Mouse (Mus musculus): ENCODE results near the gene Bicra. TPM values are rescaled to one million over a fixed set of nuclear protein-coding genes. Genes with fewer than 3 reads are reported as not detected.

The Bicra gene
- polyA plus RNA-seq, 1 experiment: 10.2 TPM

DNA sequence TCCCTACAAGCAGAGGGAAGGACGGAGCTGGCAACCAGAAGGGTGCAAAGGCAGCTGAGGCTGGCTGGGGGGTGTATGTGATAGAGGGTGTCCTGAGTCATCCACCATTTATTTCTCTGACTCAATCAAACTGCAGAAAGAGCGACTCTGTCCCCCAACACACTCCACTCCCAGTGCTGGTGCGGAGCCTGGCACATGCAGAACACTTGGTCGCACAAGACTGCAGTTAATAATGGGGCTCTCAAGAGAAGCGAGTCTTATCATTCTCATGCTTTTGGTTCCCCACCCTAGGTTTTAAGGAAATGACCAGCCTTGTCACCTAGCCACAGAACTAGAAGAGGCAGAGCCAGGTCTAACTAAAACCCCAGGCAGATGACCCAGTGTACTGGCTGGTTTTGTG is 8.4 kb downstream of the Bicra start:
- Histone ChIP-seq H3K36me3 (ENCODE audit: control insufficient read depth, insufficient read depth, low read length, poor library complexity, severe bottlenecking) (no peaks in the 10 kb centered on the region), H3K9me3 (replicated peaks; ENCODE audit: control insufficient read depth, insufficient read depth, low read length, poor library complexity, severe bottlenecking) (no peaks in the 10 kb centered on the region), H3K9ac (ENCODE audit: low read depth, poor library complexity, severe bottlenecking) (no peak overlapping the region), H3K4me1 (ENCODE audit: control insufficient read depth, insufficient read depth, low read length) (no peaks in the 10 kb centered on the region), H3K27me3 (ENCODE audit: control insufficient read depth, insufficient read depth, low read length, poor library complexity, severe bottlenecking) (no peaks in the 10 kb centered on the region), H3K27ac (ENCODE audit: insufficient read depth, low read length) (no peak overlapping the region), H3K4me3 (ENCODE audit: low read depth, low read length) (no peak overlapping the region)
- TF ChIP-seq CTCF (IDR thresholded peaks at IDR 0.05; ENCODE audit: low read depth, low read length): no peak

DNA sequence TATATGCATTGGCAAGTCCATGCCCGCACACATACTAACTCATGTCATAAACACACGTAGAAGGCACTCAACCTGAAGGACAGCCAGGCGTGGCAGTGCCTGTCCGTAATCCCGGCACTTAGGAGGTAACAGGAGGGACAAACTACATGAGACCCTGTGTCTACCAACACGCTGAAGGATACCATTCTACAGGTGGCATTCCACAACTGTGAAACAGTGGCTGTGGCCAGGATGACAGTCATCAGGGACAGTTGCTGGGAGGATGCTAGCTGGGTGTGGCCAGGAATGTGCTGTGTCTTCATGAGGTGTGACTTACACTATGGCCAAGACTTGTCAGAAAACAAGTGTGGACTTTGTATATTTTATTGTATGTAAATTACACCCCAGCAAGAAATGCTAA is 10.7 kb downstream of the Bicra start:
- no peak overlapping the region for H3K27ac ChIP-seq (ENCODE audit: insufficient read depth, low read length)
- no peaks in the 10 kb centered on the region for H3K27me3 ChIP-seq (ENCODE audit: control insufficient read depth, insufficient read depth, low read length, poor library complexity, severe bottlenecking)
- no peaks in the 10 kb centered on the region for H3K4me1 ChIP-seq (ENCODE audit: control insufficient read depth, insufficient read depth, low read length)
- TF ChIP-seq CTCF (IDR thresholded peaks at IDR 0.05; ENCODE audit: low read depth, low read length): no peak
- no peak for TF ChIP-seq EP300 (IDR thresholded peaks at IDR 0.05; ENCODE audit: insufficient read depth, low read depth, low read length)
- TF ChIP-seq POLR2A (IDR thresholded peaks at IDR 0.05; ENCODE audit: insufficient read depth, low read length): no peak
- H3K9ac ChIP-seq (ENCODE audit: low read depth, poor library complexity, severe bottlenecking): no peak overlapping the region
- H3K4me3 ChIP-seq (ENCODE audit: low read depth, low read length): no peak overlapping the region
- H3K9me3 ChIP-seq (replicated peaks; ENCODE audit: control insufficient read depth, insufficient read depth, low read length, poor library complexity, severe bottlenecking): no peaks in the 10 kb centered on the region
- H3K36me3 ChIP-seq (ENCODE audit: control insufficient read depth, insufficient read depth, low read length, poor library complexity, severe bottlenecking): no peaks in the 10 kb centered on the region

- no peaks in the 10 kb centered on the region for H3K4me1 ChIP-seq (ENCODE audit: control insufficient read depth, insufficient read depth, low read length)
- no peak overlapping the region for H3K27ac ChIP-seq (ENCODE audit: insufficient read depth, low read length)
Measured at GRCm38 (mm10) chr7:16033580-16034461, 13.9 kb downstream of the Bicra start.

GRCm38 (mm10) chr7:16033059-16033458 is 14.7 kb downstream of the Bicra start:
- Histone ChIP-seq H3K36me3 (ENCODE audit: control insufficient read depth, insufficient read depth, low read length, poor library complexity, severe bottlenecking) (no peaks in the 10 kb centered on the region), H3K4me1 (ENCODE audit: control insufficient read depth, insufficient read depth, low read length) (no peaks in the 10 kb centered on the region), H3K9ac (ENCODE audit: low read depth, poor library complexity, severe bottlenecking) (no peak overlapping the region), H3K27me3 (ENCODE audit: control insufficient read depth, insufficient read depth, low read length, poor library complexity, severe bottlenecking) (no peaks in the 10 kb centered on the region), H3K27ac (ENCODE audit: insufficient read depth, low read length) (no peak overlapping the region), H3K4me3 (ENCODE audit: low read depth, low read length) (no peak overlapping the region), H3K9me3 (replicated peaks; ENCODE audit: control insufficient read depth, insufficient read depth, low read length, poor library complexity, severe bottlenecking) (no peaks in the 10 kb centered on the region; the same call in 1 of the 2 replicates)
- TF ChIP-seq CTCF (IDR thresholded peaks at IDR 0.05; ENCODE audit: low read depth, low read length): no peak
- TF ChIP-seq POLR2A (IDR thresholded peaks at IDR 0.05; ENCODE audit: insufficient read depth, low read length): no peak
- no peak for TF ChIP-seq EP300 (IDR thresholded peaks at IDR 0.05; ENCODE audit: insufficient read depth, low read depth, low read length)

More at GRCm38 (mm10) chr7:16033580-16034461, 13.9 kb downstream of the Bicra start:
- TF ChIP-seq POLR2A (IDR thresholded peaks at IDR 0.05; ENCODE audit: insufficient read depth, low read length): no peak
- no peak for TF ChIP-seq EP300 (IDR thresholded peaks at IDR 0.05; ENCODE audit: insufficient read depth, low read depth, low read length)
- no peak for TF ChIP-seq CTCF (IDR thresholded peaks at IDR 0.05; ENCODE audit: low read depth, low read length)
- Histone ChIP-seq H3K36me3 (ENCODE audit: control insufficient read depth, insufficient read depth, low read length, poor library complexity, severe bottlenecking) (no peaks in the 10 kb centered on the region), H3K9me3 (replicated peaks; ENCODE audit: control insufficient read depth, insufficient read depth, low read length, poor library complexity, severe bottlenecking) (no peaks in the 10 kb centered on the region; the same call in 1 of the 2 replicates), H3K27me3 (ENCODE audit: control insufficient read depth, insufficient read depth, low read length, poor library complexity, severe bottlenecking) (no peaks in the 10 kb centered on the region), H3K4me3 (ENCODE audit: low read depth, low read length) (no peak overlapping the region), H3K9ac (ENCODE audit: low read depth, poor library complexity, severe bottlenecking) (no peak overlapping the region)

DNA sequence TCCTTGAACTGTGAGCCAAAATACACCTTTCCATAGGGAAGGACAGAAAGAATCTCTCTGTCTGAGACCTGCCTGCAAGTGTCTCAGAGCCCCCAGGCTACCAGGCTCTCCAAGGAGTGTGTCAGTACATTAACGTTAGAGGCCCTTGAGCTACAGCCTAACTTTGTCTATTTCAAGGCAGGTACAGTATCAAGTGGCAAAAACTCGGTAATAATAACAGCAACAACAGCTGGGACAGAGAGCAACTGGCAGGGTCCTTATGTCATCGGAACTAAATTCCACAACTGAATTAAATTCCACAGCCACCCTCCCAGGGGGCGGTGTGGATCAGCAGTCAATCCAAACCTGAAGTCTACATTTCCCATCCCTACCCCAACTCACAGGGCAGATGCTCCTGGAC is 16.6 kb downstream of the Bicra start:
- H3K36me3 ChIP-seq (ENCODE audit: control insufficient read depth, insufficient read depth, low read length, poor library complexity, severe bottlenecking): no peaks in the 10 kb centered on the region

More for the DNA sequence above, 16.6 kb downstream of the Bicra start:
- H3K4me1 ChIP-seq (ENCODE audit: control insufficient read depth, insufficient read depth, low read length): no peaks in the 10 kb centered on the region
- H3K4me3 ChIP-seq (ENCODE audit: low read depth, low read length): no peak overlapping the region
- no peaks in the 10 kb centered on the region; the same call in 1 of the 2 replicates for H3K9me3 ChIP-seq (replicated peaks; ENCODE audit: control insufficient read depth, insufficient read depth, low read length, poor library complexity, severe bottlenecking)
- TF ChIP-seq CTCF (IDR thresholded peaks at IDR 0.05; ENCODE audit: low read depth, low read length) (no peak), POLR2A (IDR thresholded peaks at IDR 0.05; ENCODE audit: insufficient read depth, low read length) (no peak), EP300 (IDR thresholded peaks at IDR 0.05; ENCODE audit: insufficient read depth, low read depth, low read length) (no peak)
- H3K9ac ChIP-seq (ENCODE audit: low read depth, poor library complexity, severe bottlenecking): no peak overlapping the region
- no peak overlapping the region for H3K27ac ChIP-seq (ENCODE audit: insufficient read depth, low read length)
- H3K27me3 ChIP-seq (ENCODE audit: control insufficient read depth, insufficient read depth, low read length, poor library complexity, severe bottlenecking): no peaks in the 10 kb centered on the region
